Mouse (Mus musculus) C2C12 (cell line): ENCODE measurements at regions not wholly inside any gene's neighbourhood (a gene's known extent, or its start where the extent isn't known, plus 50 kb on each side); places are given as distances from the start of the nearest gene placed in this dataset.

Experiments used
- H3K27me3 ChIP-seq: one replicate; pipeline ENCODE4 v1.6.1; 2011; ENCODE audit not compliant: control insufficient read depth, insufficient read depth, insufficient read length
- H3K36me3 ChIP-seq: one replicate; pipeline ENCODE4 v1.6.1; 2011; ENCODE audit not compliant: control insufficient read depth, insufficient read depth
- H3K4me3 ChIP-seq: one replicate; pipeline ENCODE4 v1.5.1; 2011; ENCODE audit warnings: mild to moderate bottlenecking, control low read depth; ENCODE audit not compliant: poor library complexity, insufficient read depth, severe bottlenecking
- H3K79me2 ChIP-seq: one replicate; pipeline ENCODE4 v1.6.1; 2011; ENCODE audit not compliant: control insufficient read depth, insufficient read depth
- H3K79me3 ChIP-seq: one replicate; pipeline ENCODE4 v1.6.1; 2011; ENCODE audit warnings: low read depth, control low read depth
- H3ac ChIP-seq: one replicate; pipeline ENCODE3; 2011; ENCODE audit warnings: low read depth; ENCODE audit not compliant: control insufficient read depth, insufficient read length
- CEBPB ChIP-seq: IDR thresholded peaks from one replicate; pipeline ENCODE4 v1.6.1; 2011; ENCODE audit warnings: low read depth, mild to moderate bottlenecking, control low read depth, moderate library complexity
- CTCF ChIP-seq: IDR thresholded peaks from one replicate; pipeline ENCODE4 v1.5.1; 2011; ENCODE audit not compliant: control insufficient read depth, insufficient read depth, insufficient read length
- FOSL1 ChIP-seq: IDR thresholded peaks from one replicate; pipeline ENCODE4 v1.8.0; 2011; ENCODE audit warnings: mild to moderate bottlenecking, low read length; ENCODE audit not compliant: poor library complexity, insufficient read depth, severe bottlenecking
- MAX ChIP-seq: IDR thresholded peaks from one replicate; pipeline ENCODE4 v1.6.1; 2011; ENCODE audit warnings: mild to moderate bottlenecking, control low read depth
- MYOD1 ChIP-seq: IDR thresholded peaks from one replicate; pipeline ENCODE4 v1.6.1; 2011; ENCODE audit warnings: low read depth; ENCODE audit not compliant: control insufficient read depth, insufficient read length
- MYOG ChIP-seq: IDR thresholded peaks from one replicate; pipeline ENCODE4 v1.6.1; 2011; ENCODE audit not compliant: control insufficient read depth, insufficient read length; ENCODE audit errors: extremely low read depth
- USF1 ChIP-seq: IDR thresholded peaks from one replicate; pipeline ENCODE4 v1.6.1; 2011; ENCODE audit warnings: low read depth, mild to moderate bottlenecking, control low read depth, moderate library complexity

GRCm38 (mm10) chr1:193661377-193661776 lies 291.3 kb upstream of the Camk1g start:
- H3ac ChIP-seq, result no peak overlapping the region
- no peak overlapping the region for H3K4me3 ChIP-seq
- no peak for TF ChIP-seq MAX
- TF ChIP-seq FOSL1, result no peak
- TF ChIP-seq CTCF, result no peak
- TF ChIP-seq MYOG, result no peak
- no peak for TF ChIP-seq USF1
- TF ChIP-seq CEBPB, result no peak
- TF ChIP-seq MYOD1, result no peak
- no peaks in the 10 kb centered on the region for H3K79me2 ChIP-seq
- no peaks in the 10 kb centered on the region for H3K27me3 ChIP-seq
- no peaks in the 10 kb centered on the region for H3K36me3 ChIP-seq
- H3K79me3 ChIP-seq, result no peaks in the 10 kb centered on the region

GRCm38 (mm10) chr1:193655076-193655677 lies 285.1 kb upstream of the Camk1g start:
- Histone ChIP-seq H3K36me3 (no peaks in the 10 kb centered on the region), H3K79me3 (no peaks in the 10 kb centered on the region), H3K79me2 (no peaks in the 10 kb centered on the region), H3K27me3 (no peaks in the 10 kb centered on the region), H3K4me3 (no peak overlapping the region), H3ac (no peak overlapping the region)
- TF ChIP-seq CEBPB, result no peak
- no peak for TF ChIP-seq MYOD1
- no peak for TF ChIP-seq USF1
- TF ChIP-seq CTCF, result no peak
- no peak for TF ChIP-seq MAX
- TF ChIP-seq MYOG, result no peak
- no peak for TF ChIP-seq FOSL1

GRCm38 (mm10) chr1:193650275-193650674 lies 280.2 kb upstream of the Camk1g start:
- no peaks in the 10 kb centered on the region for H3K27me3 ChIP-seq
- H3K79me2 ChIP-seq, result no peaks in the 10 kb centered on the region
- H3ac ChIP-seq, result no peak overlapping the region
- H3K4me3 ChIP-seq, result no peak overlapping the region
- no peak for TF ChIP-seq MYOG
- TF ChIP-seq MAX, result no peak
- TF ChIP-seq FOSL1, result no peak
- no peak for TF ChIP-seq CEBPB
- no peak for TF ChIP-seq MYOD1
- TF ChIP-seq CTCF, result no peak
- TF ChIP-seq USF1, result no peak
- H3K79me3 ChIP-seq, result no peaks in the 10 kb centered on the region
- H3K36me3 ChIP-seq, result no peaks in the 10 kb centered on the region

- TF ChIP-seq FOSL1, result no peak
- TF ChIP-seq MYOD1, result no peak
- no peak for TF ChIP-seq CTCF
- no peak for TF ChIP-seq MAX
- TF ChIP-seq CEBPB, result no peak
- TF ChIP-seq MYOG, result no peak
- no peak for TF ChIP-seq USF1
- no peaks in the 10 kb centered on the region for H3K79me3 ChIP-seq
- no peak overlapping the region for H3K4me3 ChIP-seq
- no peaks in the 10 kb centered on the region for H3K36me3 ChIP-seq
- H3K27me3 ChIP-seq, result no peaks in the 10 kb centered on the region
- no peak overlapping the region for H3ac ChIP-seq
- no peaks in the 10 kb centered on the region for H3K79me2 ChIP-seq
These were observed 279.3 kb upstream of the Camk1g start for GRCm38 (mm10) chr1:193649400-193649799.

GRCm38 (mm10) chr1:193647371-193648270 lies 277.5 kb upstream of the Camk1g start:
- H3K27me3 ChIP-seq, result no peaks in the 10 kb centered on the region
- no peak for TF ChIP-seq FOSL1
- TF ChIP-seq CEBPB, result no peak
- no peak for TF ChIP-seq MYOG
- no peak overlapping the region for H3ac ChIP-seq
- H3K4me3 ChIP-seq, result no peak overlapping the region
- no peaks in the 10 kb centered on the region for H3K79me2 ChIP-seq
- H3K36me3 ChIP-seq, result no peaks in the 10 kb centered on the region
- no peaks in the 10 kb centered on the region for H3K79me3 ChIP-seq
